Mouse (Mus musculus) right cerebral cortex, postnatal 4 days (tissue): Measurements from ENCODE around the gene Tnrc6c.

Source experiments
- DNase-seq: peaks from one replicate; pipeline ENCODE4 v3.0.0-alpha.2; 2022

Gene Tnrc6c

DNA sequence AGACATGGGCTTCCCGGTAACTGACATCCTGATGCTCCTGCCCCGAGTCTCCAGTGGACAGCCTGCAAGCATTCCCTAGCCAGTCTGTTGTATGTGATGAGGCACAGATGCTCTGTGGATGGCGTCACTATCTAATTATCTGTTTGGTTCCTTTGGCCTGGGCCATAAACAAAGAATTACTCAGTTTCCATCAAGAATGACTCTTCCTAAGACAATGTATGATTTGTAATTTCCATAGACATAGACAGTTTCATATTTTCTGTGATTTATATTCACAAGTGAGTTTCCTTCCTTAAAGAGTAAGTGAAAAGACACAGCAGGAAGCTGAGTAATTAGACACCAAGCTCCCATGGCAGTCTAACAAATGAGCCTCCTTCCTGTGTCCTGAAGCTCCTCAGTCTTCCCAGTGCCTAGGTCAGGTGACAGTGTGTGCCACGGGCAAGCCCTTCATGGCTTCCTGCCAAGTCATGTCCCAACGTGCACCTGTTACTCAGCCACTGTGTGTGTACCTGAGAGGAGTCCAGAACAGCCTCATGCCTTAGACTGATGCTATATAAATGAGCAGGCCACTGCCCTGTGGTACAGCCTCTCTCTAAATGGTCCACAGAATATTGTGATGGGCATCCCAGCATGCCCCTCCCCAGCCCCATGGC, 82.1 kb downstream of the Tnrc6c start:
- no peak for DNase-seq

DNA sequence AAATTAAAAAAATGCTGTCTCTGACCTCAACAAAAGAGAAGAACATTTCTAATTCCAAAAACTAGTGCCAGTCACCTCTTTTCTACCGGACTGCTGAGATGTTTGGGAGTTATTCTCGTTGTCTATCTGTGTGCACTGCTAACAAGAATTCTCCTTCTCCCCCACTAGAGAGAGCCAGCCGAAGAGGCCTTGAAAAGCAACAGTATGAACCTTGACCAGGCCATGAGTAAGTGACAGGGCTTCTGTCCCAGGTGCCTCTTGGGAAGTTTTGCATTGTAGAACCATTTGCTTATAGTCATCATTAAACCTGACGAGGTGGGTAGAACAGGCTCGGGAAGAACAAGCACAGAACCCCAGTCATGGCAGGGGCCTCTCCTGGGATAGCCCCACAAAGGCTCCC, 84.0 kb downstream of the Tnrc6c start:
- DNase-seq = no peak

DNA sequence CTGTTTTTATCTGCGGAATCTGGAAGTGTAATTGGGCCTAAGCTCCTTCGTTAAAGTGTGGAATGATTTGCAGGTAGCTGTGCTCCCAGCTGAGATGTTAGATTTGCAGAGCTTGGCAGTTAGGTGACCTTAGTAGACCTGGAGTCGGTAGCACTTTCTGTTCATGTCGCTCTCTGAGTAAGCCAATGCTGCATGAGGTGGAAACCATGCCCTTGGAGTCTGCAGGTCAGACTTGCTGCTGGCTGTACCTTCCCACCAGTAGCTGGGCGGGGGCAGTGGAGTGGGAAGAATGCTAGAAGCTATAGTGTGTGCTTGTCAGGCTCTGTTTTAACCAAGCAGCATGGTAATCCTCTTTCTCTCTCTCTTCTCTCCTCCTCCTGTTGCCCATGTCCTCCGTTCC, 87.0 kb downstream of the Tnrc6c start:
- DNase-seq = no peak

DNA sequence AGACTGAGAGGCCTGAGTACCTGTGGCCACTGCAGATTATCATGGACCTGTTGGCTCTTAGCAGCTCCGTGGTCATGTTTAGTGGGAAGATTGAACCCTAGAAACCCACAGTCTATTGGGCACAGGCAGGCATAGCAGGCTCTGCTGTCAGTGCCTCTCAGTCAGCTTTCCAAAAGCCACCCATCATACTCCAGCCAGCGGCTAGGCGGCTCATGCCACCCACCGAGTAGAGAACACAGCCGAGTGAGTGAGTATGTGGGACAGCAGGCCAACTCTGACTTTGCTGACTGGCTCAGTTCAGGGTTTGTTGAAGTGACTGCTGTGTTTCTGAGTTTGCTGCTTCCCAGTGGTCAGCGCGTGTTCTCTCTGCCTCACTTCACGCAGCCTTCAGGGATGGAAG, 88.2 kb downstream of the Tnrc6c start:
- DNase-seq = no peak

DNA sequence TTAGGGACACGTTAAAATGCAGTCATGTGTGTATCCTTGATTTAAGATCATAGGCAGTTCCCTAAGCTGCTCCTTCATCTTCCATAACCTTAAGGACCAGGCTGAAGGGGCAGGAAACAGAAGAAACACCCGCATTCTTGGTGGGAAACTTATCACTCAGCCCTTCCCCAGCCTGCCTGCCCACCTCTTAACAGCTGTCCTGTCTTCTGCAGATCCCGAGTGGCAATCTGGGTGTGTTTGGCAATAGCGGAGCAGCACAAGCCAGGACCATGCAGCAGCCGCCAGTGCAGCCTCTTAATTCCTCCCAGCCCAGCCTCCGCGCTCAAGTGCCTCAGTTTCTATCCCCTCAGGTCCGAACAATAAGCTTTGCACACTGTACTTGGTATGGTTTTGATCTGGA, 88.6 kb downstream of the Tnrc6c start:
- DNase-seq = no peak

DNA sequence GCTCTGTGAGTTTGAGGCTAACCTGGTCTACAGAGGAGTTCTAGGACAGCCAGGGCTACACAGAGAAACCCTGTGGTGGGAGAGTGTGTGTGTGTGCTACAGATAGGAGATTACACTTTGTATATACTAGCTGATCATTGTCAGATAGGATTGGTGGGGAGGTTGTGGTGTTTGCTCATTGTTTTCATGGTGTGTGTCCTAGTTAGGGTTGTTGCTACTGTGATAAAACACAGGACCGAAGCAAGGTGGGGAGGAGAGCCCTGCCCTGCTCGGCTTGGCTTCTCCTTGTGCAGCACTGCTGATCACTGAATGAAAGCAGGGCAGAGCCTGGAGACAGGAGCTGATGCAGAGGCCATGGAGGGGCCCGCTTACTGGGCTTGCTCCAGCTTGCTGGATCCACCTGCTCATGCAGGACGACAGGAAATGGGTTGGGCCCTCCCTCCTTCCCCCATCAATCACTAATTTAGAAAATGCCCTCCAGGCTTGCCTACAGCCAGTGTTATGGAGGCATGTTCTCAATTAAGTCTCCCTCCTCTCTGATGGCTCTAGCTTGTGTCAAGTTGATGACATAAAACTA, 89.5 kb downstream of the Tnrc6c start:
- DNase-seq = no peak

DNA sequence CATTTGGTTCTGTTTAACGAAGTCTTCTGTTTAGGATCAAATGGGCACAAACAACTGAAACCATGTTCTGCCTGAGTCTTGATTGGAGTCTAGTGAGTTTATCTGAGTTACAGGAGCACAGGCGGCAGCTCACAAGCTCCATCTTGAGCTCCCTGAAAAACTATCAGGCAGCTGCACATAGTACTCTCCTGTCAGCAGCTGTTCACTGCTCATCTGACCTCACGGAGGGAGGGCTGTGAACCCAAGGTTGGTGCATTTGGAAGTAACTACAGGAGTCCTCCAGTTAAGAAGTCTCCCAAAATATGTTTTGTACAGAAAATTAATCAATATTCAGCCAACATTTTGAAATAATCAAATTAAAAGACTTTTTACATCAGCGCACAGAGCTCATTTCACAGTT, 94.5 kb downstream of the Tnrc6c start:
- no peak for DNase-seq

DNA sequence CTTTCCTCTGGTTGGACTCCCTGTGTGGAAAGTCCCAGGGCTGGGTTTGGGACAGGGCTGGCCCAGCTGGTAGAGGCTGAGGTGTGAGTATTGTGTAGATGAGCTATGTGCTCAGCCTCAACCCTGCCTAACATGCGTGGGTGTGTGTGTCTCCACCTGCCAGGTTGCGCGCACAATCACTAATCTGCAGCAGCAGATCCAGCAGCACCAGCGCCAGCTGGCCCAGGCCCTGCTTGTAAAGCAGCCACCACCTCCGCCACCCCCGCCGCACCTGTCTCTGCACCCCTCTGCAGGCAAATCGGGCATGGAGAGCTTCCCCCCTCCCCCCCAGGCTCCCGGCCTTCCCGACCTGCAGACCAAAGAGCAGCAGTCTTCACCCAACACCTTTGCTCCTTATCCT, 95.3 kb downstream of the Tnrc6c start:
- no peak for DNase-seq

DNA sequence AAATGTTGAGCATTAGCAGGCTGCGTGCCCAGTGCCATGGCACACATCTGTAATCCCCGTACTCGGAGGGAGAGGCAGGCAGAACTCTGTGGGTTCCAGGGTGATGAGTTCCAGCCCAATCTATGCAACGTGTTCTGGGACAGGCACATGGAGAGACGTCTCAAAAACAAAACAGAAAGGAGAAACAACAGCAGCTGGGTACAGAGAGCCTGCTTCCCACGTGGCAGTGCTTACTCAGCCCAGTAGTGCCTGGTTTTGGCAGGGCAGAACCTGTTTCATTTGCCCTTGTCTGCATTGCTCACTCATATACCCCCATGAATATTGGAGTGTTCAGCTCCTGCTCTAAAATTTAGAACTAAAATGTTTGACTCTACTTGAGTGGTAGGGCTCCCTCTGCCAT, 97.5 kb downstream of the Tnrc6c start:
- DNase-seq = no peak

DNA sequence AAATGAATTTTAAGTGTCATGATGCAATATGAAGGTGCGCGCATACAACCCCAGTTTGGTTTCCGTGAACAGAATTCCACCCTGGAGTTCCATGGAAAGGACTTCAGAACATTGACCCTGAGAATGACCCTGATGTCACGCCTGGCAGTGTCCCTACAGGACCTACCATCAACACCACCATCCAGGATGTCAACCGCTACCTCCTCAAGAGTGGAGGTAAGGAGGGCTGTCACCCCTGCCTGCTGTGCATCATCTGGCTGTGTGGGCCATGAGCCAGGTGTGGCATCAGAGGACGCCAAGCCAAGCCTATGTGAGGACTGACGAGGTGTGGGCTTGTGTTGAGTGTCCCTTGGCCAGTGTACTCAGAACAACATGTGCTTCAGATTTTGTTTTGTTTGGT, 101.8 kb downstream of the Tnrc6c start:
- no peak for DNase-seq

DNA sequence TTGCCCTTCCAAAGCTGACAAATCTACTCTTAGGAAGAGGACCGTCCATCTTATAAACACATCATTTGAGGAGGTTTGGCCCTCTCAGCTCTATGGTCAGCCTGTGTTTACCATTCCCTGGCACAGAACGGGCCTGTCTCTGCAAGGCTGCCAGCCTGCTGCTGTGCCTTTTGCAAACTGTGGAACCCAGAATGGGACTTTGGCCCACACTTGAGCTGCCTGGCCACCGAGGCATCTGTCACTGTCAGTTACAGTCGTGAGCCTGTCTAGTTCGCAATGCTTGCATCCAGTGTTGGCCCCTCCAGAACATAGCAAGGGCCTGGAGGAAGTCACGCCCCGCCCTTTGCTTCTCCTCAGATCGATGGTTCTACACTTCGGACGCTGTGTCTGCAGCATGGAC, 105.2 kb downstream of the Tnrc6c start:
- DNase-seq = no peak

DNA sequence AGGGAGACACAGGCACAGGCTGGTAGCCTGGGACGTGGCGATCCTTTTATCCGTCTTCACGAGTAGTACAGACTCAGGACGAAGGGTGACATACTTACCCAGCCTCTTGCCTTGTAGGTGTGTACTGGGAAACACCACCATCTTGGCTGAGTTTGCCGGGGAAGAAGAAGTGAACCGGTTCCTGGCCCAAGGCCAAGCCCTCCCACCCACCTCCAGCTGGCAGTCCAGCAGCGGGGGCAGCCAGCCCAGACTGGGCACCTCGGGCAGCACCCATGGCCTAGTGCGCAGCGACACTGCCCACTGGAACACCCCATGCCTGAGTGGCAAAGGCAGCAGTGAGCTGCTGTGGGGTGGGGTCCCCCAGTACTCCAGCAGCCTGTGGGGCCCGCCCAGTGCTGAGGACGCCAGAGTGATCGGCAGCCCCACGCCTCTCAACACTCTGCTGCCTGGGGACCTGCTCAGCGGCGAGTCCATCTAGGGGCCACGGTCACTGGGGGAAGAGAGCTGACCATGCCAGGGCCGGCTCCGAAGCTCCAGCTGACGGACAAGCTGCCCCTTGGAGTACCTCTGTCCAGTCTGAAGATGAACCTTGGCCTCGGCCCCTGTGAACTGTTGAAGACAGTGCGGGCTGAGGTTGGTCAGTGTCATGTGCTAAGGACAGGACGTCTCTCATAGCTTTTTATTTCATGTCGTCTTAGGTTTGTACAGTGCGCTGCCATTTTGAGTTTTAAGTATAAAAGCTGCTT, 106.5 kb downstream of the Tnrc6c start:
- DNase-seq = no peak

DNA sequence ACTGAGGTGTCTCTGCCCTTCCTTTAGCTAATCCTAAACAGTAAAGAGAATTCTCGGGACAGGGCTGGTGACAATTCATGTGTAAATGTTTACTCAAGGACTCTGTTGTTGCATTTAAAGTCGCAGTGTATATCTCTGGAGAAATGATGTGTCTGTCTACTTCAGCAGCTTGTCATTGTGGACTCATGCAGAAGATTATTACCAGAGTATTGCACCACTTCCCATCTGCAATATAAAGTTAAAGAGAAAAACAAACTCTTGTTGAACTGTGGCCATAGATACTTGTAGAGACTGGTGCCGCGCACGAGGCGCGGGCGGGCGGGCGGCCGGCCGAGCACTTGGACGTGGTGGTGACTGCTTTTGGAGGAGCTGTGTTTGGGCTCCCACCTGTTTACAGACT, 107.7 kb downstream of the Tnrc6c start:
- no peak for DNase-seq

DNA sequence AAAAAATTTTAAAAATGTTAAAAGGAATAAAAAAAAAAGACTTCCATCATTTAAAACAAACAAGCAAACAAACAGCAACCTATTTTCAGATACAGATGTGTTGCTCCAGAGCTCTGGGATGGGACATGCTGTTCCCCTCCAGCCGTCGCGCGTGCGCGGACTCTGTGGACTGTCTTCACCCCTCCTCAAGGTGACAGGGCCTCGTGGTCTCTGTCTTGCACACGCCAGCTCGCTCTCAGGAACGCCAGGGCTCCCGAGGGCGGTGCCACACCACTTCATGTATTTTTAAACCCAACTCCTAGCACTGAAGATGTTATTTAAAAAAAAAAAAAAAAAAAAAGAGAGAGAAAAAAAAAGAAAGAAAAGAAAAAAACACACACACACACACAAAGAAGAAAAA, 108.2 kb downstream of the Tnrc6c start:
- DNase-seq = no peak

DNA sequence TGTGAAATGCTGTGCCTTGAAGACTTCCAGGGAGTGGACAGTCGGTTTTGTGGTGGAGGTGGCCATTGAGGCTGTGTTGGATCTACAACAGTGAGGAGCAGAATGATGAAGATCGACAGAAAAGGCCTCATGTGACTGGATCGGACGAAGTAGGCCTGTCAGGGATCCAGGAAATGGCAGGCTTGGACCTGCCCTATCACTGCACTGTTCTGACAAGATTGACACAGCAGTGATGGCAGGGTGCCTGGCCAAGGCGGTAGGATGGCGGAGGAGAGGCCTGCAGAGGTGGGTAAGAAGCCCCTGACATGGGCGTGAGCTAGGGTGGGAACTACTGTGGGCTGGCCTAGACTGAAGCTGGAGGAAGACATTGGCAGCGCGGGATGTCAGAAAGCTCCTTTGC, 110.2 kb downstream of the Tnrc6c start:
- no peak for DNase-seq

DNA sequence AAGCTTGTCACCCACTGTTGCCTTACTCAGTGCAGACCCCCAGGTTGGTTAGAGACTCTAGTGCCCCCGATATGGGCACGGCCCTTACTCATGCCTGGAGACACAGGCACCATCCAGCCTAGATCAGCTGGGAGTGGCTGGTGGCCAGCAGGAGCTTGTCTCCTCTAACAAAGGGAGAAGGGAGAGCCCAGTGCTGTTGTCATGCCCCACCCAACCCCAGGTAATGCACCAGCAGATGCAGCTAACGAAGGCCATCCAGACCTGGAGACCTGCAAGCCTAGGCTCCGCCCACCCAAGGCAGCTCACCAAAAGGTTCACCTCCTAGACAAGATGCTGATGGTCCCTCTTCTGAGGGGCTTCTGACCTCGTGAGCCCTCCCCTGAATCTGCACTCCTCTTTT, 111.3 kb downstream of the Tnrc6c start:
- no peak for DNase-seq

DNA sequence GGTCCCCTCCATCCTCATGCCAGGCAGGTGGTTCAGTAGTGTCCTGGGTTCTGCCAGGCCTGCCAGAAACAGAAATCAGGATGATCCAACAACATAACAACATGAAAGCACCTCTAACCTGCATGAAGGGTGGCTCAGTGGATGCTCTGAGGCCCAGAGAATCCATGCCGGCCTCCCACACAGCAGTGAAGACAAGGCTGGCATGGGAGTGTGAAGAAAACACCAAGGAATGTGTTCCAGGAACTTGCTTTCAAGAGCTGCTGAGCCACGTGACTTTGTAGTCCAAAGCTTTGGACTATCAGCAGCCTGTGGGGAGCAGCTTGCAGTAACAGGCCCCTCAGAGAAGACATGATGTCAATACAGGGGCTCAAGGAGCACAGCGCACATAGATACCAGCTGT, 112.2 kb downstream of the Tnrc6c start:
- no peak for DNase-seq

DNA sequence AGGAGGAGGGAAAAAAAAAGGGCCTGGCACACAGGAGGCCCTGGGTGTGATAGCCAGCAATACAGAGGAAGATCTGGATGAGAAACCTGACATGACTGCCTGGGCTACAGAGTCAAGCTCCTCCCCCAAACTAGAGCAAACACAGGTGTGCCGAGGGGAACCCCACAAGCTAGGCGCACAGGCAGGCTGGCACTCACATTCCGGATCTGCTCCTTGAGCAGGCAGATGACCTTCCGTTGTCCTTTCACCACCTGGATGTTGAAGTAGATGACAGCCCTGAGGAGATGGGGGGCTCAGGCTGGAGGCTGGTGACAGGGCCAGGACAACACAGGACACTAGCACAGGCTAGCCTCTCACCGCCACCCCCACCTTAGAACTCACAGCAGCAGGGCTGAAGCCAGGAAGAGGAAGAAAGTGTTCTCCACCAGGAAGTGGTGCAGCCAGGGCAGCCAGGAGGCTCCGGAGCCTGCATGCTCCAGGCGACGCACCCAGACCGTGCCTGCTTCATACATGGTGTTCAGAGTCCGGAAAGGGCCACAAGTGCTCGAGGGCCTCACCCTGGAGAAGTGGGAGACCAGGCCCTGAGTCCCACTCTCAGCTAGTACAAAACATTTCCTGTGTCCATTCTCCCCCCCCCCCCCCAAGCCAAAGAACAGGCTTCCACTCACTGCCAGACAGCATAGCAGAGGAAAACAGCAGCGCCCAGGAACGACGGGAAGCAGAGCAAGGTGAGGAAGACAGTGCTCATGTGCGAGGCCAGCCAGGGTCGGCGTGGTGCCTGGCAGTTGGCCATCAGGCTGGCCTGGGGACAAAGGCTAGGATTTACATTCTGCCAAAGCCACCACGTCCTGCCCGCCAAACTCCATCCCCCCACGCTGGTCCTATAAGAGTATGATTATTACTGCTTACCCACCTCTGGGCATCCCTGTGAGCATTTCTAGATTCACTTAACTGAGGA, 114.9 kb downstream of the Tnrc6c start:
- no peak for DNase-seq

DNA sequence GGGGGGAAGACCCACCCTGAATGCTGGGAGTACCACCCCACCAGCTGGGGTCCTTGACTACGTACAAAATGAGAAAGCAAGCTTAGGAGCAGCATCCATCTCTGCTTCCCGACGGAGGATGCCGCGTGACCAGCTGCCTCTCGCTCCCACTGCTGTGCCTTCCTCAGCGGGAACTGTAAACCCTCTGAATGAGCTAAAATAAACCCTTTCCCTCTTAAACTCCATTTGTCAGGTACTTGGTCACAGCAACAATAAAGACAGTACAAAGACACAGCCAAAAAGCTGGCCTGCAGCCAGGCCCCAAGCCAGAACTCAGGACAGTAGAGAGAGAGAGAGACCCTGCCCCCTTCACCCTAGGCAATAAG, 115.6 kb downstream of the Tnrc6c start:
- no peak for DNase-seq

DNA sequence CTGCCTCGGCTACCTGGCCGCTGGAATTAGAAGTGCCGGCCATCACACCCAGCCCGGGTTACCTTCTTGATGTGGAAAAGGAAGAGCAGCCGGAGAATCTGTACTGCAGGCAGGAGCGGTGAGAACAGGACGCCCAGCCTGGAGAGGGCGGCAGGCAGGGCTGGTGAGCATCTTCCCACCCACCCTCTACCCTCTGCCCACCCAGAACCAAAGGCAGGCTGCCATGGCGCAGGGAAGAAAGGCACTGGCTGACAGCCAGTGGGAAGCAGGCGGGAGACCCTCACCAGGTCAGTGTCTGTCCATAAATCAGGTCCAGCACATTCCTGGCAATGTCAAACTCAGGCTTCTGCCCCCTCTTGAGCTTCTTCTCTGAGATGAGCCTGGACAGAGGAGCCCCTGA, 116.3 kb downstream of the Tnrc6c start:
- DNase-seq = no peak

DNA sequence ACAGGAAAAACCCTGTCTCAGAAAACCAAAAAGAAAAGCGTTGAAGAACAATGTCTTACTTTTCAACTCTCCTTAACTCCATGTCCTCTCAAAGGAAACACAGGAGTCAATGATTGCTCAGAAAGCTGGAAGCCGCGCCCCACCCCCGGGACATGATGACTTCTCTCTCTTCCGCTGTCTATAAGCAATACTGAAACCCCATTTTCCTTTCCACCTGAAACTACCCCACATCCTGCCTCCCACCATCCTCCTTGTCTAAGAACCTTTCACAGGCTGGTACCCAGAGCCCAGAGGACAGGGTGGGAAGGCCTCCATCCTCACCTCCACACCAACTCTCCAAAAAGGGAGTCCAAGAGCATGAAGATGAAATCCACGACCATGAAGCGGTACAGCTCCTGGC, 118.3 kb downstream of the Tnrc6c start:
- DNase-seq = no peak

DNA sequence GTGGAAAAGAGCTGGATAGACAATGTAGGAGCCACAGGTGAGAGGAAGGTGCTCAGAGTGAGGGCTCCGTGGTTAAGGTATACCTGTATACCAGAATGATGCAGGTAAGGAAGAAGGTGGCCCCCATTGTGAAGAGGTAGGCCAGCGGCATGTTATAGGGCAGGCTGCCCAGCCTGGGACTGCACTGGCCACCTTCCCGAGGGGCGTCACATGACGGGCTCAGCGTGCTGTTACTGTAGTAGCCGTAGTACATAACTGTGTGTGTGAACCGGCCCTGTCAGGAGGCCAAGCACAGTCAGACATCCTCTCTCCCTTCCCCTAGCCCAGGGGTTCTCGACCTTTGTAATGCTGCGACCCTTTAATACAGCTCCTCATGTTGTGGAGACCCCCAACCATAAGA, 120.8 kb downstream of the Tnrc6c start:
- no peak for DNase-seq

DNA sequence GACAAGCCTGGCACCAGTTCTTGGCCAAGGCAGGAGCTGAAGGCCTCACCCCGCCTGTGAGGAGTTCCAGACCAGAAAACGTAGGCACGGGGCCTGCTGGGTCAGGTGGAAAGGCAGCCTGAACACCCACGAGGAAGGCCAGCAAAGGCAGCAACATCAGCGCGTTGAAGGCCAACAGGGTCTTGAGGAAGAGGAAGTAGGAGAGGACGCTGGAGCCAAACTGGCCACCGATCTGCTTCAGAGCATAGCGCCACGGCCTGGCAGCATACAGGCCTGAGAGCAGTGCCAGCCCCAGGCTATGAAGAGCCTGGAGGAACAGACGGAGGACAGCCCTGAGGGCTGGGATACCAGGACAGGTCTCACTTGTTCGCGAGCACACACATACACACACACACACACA, 121.5 kb downstream of the Tnrc6c start:
- DNase-seq = no peak
